Mouse (Mus musculus) myocyte (in vitro differentiated cells): ENCODE measurements around the gene Eif4a1.

Experiments
- E2F4 ChIP-seq: IDR thresholded peaks from one replicate; pipeline ENCODE4 v1.6.1; 2011; ENCODE audit warnings: mild to moderate bottlenecking, control low read depth, moderate library complexity; ENCODE audit not compliant: insufficient read depth
- MYOD1 ChIP-seq, 3 experiments: IDR thresholded peaks; one replicate each; pipeline ENCODE4 v1.6.1; 2011; ENCODE audit warnings: control low read depth in 2 of 3, low read depth in 2 of 3, mild to moderate bottlenecking in 2 of 3, moderate library complexity in 1 of 3; ENCODE audit not compliant: insufficient read length in 2 of 3, control insufficient read depth in 1 of 3
- MYOG ChIP-seq, 3 experiments: IDR thresholded peaks; one replicate each; pipeline ENCODE4 v1.6.1; 2011; ENCODE audit warnings: control low read depth in 2 of 3, low read depth in 2 of 3, mild to moderate bottlenecking in 2 of 3; ENCODE audit not compliant: insufficient read length in 2 of 3, control insufficient read depth in 1 of 3, insufficient read depth in 1 of 3
- POLR2A ChIP-seq: IDR thresholded peaks from one replicate; pipeline ENCODE4 v1.6.1; 2011; ENCODE audit warnings: low read depth, mild to moderate bottlenecking, control low read depth, moderate library complexity; ENCODE audit not compliant: insufficient read length
- POLR2AphosphoS2 ChIP-seq: IDR thresholded peaks from one replicate; pipeline ENCODE4 v1.6.1; 2011; ENCODE audit warnings: low read depth, control low read depth; ENCODE audit not compliant: insufficient read length
- TCF12 ChIP-seq: IDR thresholded peaks from one replicate; pipeline ENCODE4 v1.6.1; 2011; ENCODE audit warnings: mild to moderate bottlenecking, control low read depth; ENCODE audit not compliant: poor library complexity, insufficient read depth, severe bottlenecking
- USF1 ChIP-seq: IDR thresholded peaks from one replicate; pipeline ENCODE4 v1.6.1; 2011; ENCODE audit warnings: low read depth, mild to moderate bottlenecking, control low read depth, moderate library complexity

GRCm38 (mm10) chr11:69698574-69698973, 26.4 kb upstream of the Eif4a1 start:
- TF ChIP-seq POLR2A (no peak), POLR2AphosphoS2 (no peak), TCF12 (no peak), E2F4 (no peak), MYOD1 (IDR thresholded peaks at IDR 0.05; ENCODE audit: control insufficient read depth in 1 of 3, insufficient read length in 2 of 3, low read depth in 2 of 3) (no peak), USF1 (no peak), MYOG (IDR thresholded peaks at IDR 0.05; ENCODE audit: control insufficient read depth in 1 of 3, insufficient read depth in 1 of 3, insufficient read length in 2 of 3, low read depth in 2 of 3) (no peak)
